Mouse (Mus musculus) embryo, embryonic 11 days (tissue): Measurements from ENCODE around the gene Poc1a.
A peak's percentile ranks its signal among the peaks of the same experiment; 100 is the strongest.

Source experiments
- DNase-seq: peaks from one replicate; pipeline ENCODE4 v3.0.0-alpha.2; 2015

The Poc1a gene

GRCm38 (mm10) chr9:106280808-106281544 is at the start of gene Poc1a:
Gene Poc1a, plus strand, starts transcription at chr9:106281061.
- peak; percentile 95 for DNase-seq

- no peak for DNase-seq
Measured at GRCm38 (mm10) chr9:106231220-106231619, 49.6 kb upstream of the Poc1a start.

GRCm38 (mm10) chr9:106231816-106232215 is 49.0 kb upstream of the Poc1a start:
- DNase-seq = no peak

- no peak for DNase-seq
Measured at GRCm38 (mm10) chr9:106232956-106233355, 47.9 kb upstream of the Poc1a start.

GRCm38 (mm10) chr9:106233953-106234352 is 46.9 kb upstream of the Poc1a start:
- DNase-seq = no peak

GRCm38 (mm10) chr9:106235194-106235830 is 45.5 kb upstream of the Poc1a start:
- no peak for DNase-seq

- DNase-seq = no peak
Measured at GRCm38 (mm10) chr9:106236156-106236817, 44.6 kb upstream of the Poc1a start.

GRCm38 (mm10) chr9:106236818-106237211 is 44.0 kb upstream of the Poc1a start:
- no peak for DNase-seq

- DNase-seq = no peak
Measured at GRCm38 (mm10) chr9:106237401-106237800, 43.5 kb upstream of the Poc1a start.

GRCm38 (mm10) chr9:106237878-106238277 is 43.0 kb upstream of the Poc1a start:
- no peak for DNase-seq

- no peak for DNase-seq
Measured at GRCm38 (mm10) chr9:106241541-106242164, 39.2 kb upstream of the Poc1a start.

GRCm38 (mm10) chr9:106242813-106243488 is 37.9 kb upstream of the Poc1a start:
- peak; percentile 12 for DNase-seq

GRCm38 (mm10) chr9:106249550-106249949 is 31.3 kb upstream of the Poc1a start:
- DNase-seq = no peak

GRCm38 (mm10) chr9:106250245-106250644 is 30.6 kb upstream of the Poc1a start:
- DNase-seq = no peak

GRCm38 (mm10) chr9:106251066-106251465 is 29.8 kb upstream of the Poc1a start:
- no peak for DNase-seq

GRCm38 (mm10) chr9:106254001-106254400 is 26.9 kb upstream of the Poc1a start:
- no peak for DNase-seq

- no peak for DNase-seq
Measured at GRCm38 (mm10) chr9:106258412-106258811, 22.4 kb upstream of the Poc1a start.

- no peak for DNase-seq
Measured at GRCm38 (mm10) chr9:106258990-106259389, 21.9 kb upstream of the Poc1a start.

GRCm38 (mm10) chr9:106261058-106261457 is 19.8 kb upstream of the Poc1a start:
- DNase-seq = no peak

GRCm38 (mm10) chr9:106261491-106261890 is 19.4 kb upstream of the Poc1a start:
- no peak for DNase-seq

- DNase-seq = no peak
Measured at GRCm38 (mm10) chr9:106262075-106262474, 18.8 kb upstream of the Poc1a start.

GRCm38 (mm10) chr9:106263381-106263924 is 17.4 kb upstream of the Poc1a start:
- DNase-seq = no peak
